Mouse (Mus musculus) thymus, postnatal 14 days (tissue): Measurements from ENCODE around the gene Slc38a1.
"Not testable (repeated sequence)": the region's sequence is repeated elsewhere in the genome, so short reads cannot be mapped to it uniquely, and the experiment has no call there.

Experiments used
- DNase-seq: peaks from one replicate; pipeline ENCODE4 v3.0.0; 2021

Slc38a1 gene

GRCm38 (mm10) chr15:96657576-96658274 lies 15.0 kb upstream of the Slc38a1 start:
- no peak for DNase-seq

- peak; percentile 58 for DNase-seq
These were observed 12.8 kb upstream of the Slc38a1 start for GRCm38 (mm10) chr15:96655514-96655913.

- DNase-seq: peak; percentile 77
These were observed 12.0 kb upstream of the Slc38a1 start for GRCm38 (mm10) chr15:96654714-96655113.

GRCm38 (mm10) chr15:96653011-96653410 lies 10.3 kb upstream of the Slc38a1 start:
- DNase-seq: no peak

- no peak for DNase-seq
These were observed 9.8 kb upstream of the Slc38a1 start for GRCm38 (mm10) chr15:96652531-96652930.

GRCm38 (mm10) chr15:96647376-96647775 lies 4.7 kb upstream of the Slc38a1 start:
- no peak for DNase-seq

- no peak for DNase-seq
These were observed 785 bp downstream of the Slc38a1 start for GRCm38 (mm10) chr15:96641821-96642435.

- DNase-seq: peak; percentile 75
These were observed 1.4 kb downstream of the Slc38a1 start for GRCm38 (mm10) chr15:96641111-96641820.

GRCm38 (mm10) chr15:96640291-96640985 lies 2.3 kb downstream of the Slc38a1 start:
- peak; percentile 60 for DNase-seq

- DNase-seq: no peak
These were observed 3.1 kb downstream of the Slc38a1 start for GRCm38 (mm10) chr15:96639630-96640029.

GRCm38 (mm10) chr15:96638656-96639055 lies 4.1 kb downstream of the Slc38a1 start:
- no peak for DNase-seq

GRCm38 (mm10) chr15:96638173-96638572 lies 4.5 kb downstream of the Slc38a1 start:
- DNase-seq: peak; percentile 71

GRCm38 (mm10) chr15:96634670-96635405 lies 7.9 kb downstream of the Slc38a1 start:
- DNase-seq: no peak

- DNase-seq: no peak
These were observed 10.5 kb downstream of the Slc38a1 start for GRCm38 (mm10) chr15:96632201-96632600.

GRCm38 (mm10) chr15:96631107-96631718 lies 11.5 kb downstream of the Slc38a1 start:
- no peak for DNase-seq

GRCm38 (mm10) chr15:96628256-96628655 lies 14.5 kb downstream of the Slc38a1 start:
- no peak for DNase-seq

- DNase-seq: no peak
These were observed 15.8 kb downstream of the Slc38a1 start for GRCm38 (mm10) chr15:96626871-96627270.

GRCm38 (mm10) chr15:96625012-96625411 lies 17.7 kb downstream of the Slc38a1 start:
- DNase-seq: not testable (repeated sequence)

GRCm38 (mm10) chr15:96622376-96622775 lies 20.3 kb downstream of the Slc38a1 start:
- no peak for DNase-seq

GRCm38 (mm10) chr15:96621686-96622085 lies 21.0 kb downstream of the Slc38a1 start:
- DNase-seq: no peak

GRCm38 (mm10) chr15:96617555-96617954 lies 25.2 kb downstream of the Slc38a1 start:
- DNase-seq: no peak

- no peak for DNase-seq
These were observed 34.0 kb downstream of the Slc38a1 start for GRCm38 (mm10) chr15:96608671-96609070.
